Mouse (Mus musculus) heart, postnatal 14 days (tissue): ENCODE results near the gene Nwd1. TPM values are rescaled to one million over a fixed set of nuclear protein-coding genes. Genes with fewer than 3 reads are reported as not detected.
"Not testable (repeated sequence)": the region's sequence is repeated elsewhere in the genome, so short reads cannot be mapped to it uniquely, and the experiment has no call there.

Experiments
- DNase-seq, 2 experiments: peaks; one replicate each; pipeline ENCODE4 v3.0.0; 2021 to 2022
- intact Hi-C: fragments of 180-260 bp; cut with DNase I; formaldehyde crosslinking; loops from one replicate; pipeline ENCODE4 v1.15.1; 2025
- long read RNA-seq, 2 experiments: library from polyadenylated mRNA; stranded (forward); transcript quantifications; one replicate each; pipeline ENCODE4 v2.0.0; 2021
- total RNA-seq, 2 experiments: library from RNA; stranded (reverse); gene quantifications; 2 replicates each; pipeline ENCODE4 v1.2.3; 2021

Nwd1 gene
- total RNA-seq: under 1 TPM; 0.62 to 0.88 TPM
- long read RNA-seq, experiment 1: 0 reads
- long read RNA-seq, experiment 2: 0 reads

- DNase-seq: peak; percentile 79 to 85
- intact Hi-C loops: no loop called here
Measured at GRCm38 (mm10) chr8:72646060-72646767, at the start of gene Nwd1. Nwd1 (plus strand) TSS chr8:72646711.

- intact Hi-C loops: no loop called here
Measured at GRCm38 (mm10) chr8:72642885-72643284, 3.6 kb upstream of the Nwd1 start.

GRCm38 (mm10) chr8:72644601-72645000 lies 1.9 kb upstream of the Nwd1 start:
- DNase-seq: peak in 1 of 2 experiments; percentile 16
- intact Hi-C loops: no loop called here

More at GRCm38 (mm10) chr8:72642885-72643284, 3.6 kb upstream of the Nwd1 start:
- DNase-seq: no peak

GRCm38 (mm10) chr8:72646768-72647143 lies 245 bp downstream of the Nwd1 start:
- intact Hi-C loops: no loop called here
- DNase-seq: no peak

GRCm38 (mm10) chr8:72650697-72651096 lies 4.2 kb downstream of the Nwd1 start:
- intact Hi-C loops: no loop called here
- DNase-seq: no peak

GRCm38 (mm10) chr8:72654565-72655521 lies 8.3 kb downstream of the Nwd1 start:
- DNase-seq: no peak
- intact Hi-C loops: no loop called here

- intact Hi-C loops: no loop called here
- no peak for DNase-seq
Measured at GRCm38 (mm10) chr8:72655522-72655912, 9.0 kb downstream of the Nwd1 start.

- intact Hi-C loops: no loop called here
- no peak for DNase-seq
Measured at GRCm38 (mm10) chr8:72659967-72660366, 13.5 kb downstream of the Nwd1 start.

GRCm38 (mm10) chr8:72664107-72664652 lies 17.7 kb downstream of the Nwd1 start:
- DNase-seq: no peak
- intact Hi-C loops: no loop called here

- no peak for DNase-seq
- intact Hi-C loops: no loop called here
Measured at GRCm38 (mm10) chr8:72664757-72665156, 18.2 kb downstream of the Nwd1 start.

- DNase-seq: no peak
- intact Hi-C loops: no loop called here
Measured at GRCm38 (mm10) chr8:72665405-72665804, 18.9 kb downstream of the Nwd1 start.

- intact Hi-C loops: no loop called here
- no peak for DNase-seq
Measured at GRCm38 (mm10) chr8:72668925-72669324, 22.4 kb downstream of the Nwd1 start.

- intact Hi-C loops: no loop called here
Measured at GRCm38 (mm10) chr8:72672802-72673201, 26.3 kb downstream of the Nwd1 start.

GRCm38 (mm10) chr8:72674184-72674583 lies 27.7 kb downstream of the Nwd1 start:
- intact Hi-C loops: no loop called here
- DNase-seq: no peak

More at GRCm38 (mm10) chr8:72672802-72673201, 26.3 kb downstream of the Nwd1 start:
- DNase-seq: no peak

- DNase-seq: no peak
- intact Hi-C loops: no loop called here
Measured at GRCm38 (mm10) chr8:72676436-72676835, 29.9 kb downstream of the Nwd1 start.

- DNase-seq, intact Hi-C loops: not testable (repeated sequence)
Measured at GRCm38 (mm10) chr8:72676844-72677243, 30.3 kb downstream of the Nwd1 start.

GRCm38 (mm10) chr8:72677331-72677730 lies 30.8 kb downstream of the Nwd1 start:
- intact Hi-C loops: no loop called here
- DNase-seq: no peak

GRCm38 (mm10) chr8:72680133-72680532 lies 33.6 kb downstream of the Nwd1 start:
- intact Hi-C loops: loop anchor here (2.0 kb wide), 1 partner anchor 67 kb away; no protein-coding TSS in a partner anchor
- peak; percentile 30 to 70 for DNase-seq

- no peak for DNase-seq
- intact Hi-C loops: no loop called here
Measured at GRCm38 (mm10) chr8:72682051-72682687, 35.7 kb downstream of the Nwd1 start.

GRCm38 (mm10) chr8:72683010-72683521 lies 36.6 kb downstream of the Nwd1 start:
- no peak for DNase-seq
- intact Hi-C loops: no loop called here
